Mouse (Mus musculus): Measurements from ENCODE around the gene Acat3.
A peak's percentile ranks its signal among the peaks of the same experiment; 100 is the strongest.
"Not testable (repeated sequence)": the region's sequence is repeated elsewhere in the genome, so short reads cannot be mapped to it uniquely, and the experiment has no call there.

Gene Acat3

GRCm38 (mm10) chr17:12940151-12940805, at the start of gene Acat3:
Gene Acat3 (minus strand): TSS chr17:12940600.
- DNase-seq = peak; percentile 23 to 37

DNA sequence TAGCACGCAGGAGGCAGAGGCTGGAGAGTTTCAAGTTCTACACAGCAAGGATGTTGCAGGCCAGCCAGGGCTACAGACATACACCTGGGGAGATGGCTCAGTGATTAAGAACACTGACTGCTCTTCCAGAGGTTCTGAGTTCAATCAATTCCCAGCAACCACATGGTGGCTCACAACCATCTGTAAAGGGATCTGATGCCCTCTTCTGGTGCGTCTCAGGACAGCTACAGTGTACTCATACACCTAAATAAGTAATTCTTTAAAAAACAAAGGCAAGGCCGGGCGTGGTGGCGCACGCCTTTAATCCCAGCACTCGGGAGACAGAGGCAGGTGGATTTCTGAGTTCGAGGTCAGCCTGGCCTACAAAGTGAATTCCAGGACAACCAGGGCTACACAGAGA, 47.7 kb upstream of the Acat3 start:
- peak in 1 of 2 experiments; percentile 17 for DNase-seq

DNA sequence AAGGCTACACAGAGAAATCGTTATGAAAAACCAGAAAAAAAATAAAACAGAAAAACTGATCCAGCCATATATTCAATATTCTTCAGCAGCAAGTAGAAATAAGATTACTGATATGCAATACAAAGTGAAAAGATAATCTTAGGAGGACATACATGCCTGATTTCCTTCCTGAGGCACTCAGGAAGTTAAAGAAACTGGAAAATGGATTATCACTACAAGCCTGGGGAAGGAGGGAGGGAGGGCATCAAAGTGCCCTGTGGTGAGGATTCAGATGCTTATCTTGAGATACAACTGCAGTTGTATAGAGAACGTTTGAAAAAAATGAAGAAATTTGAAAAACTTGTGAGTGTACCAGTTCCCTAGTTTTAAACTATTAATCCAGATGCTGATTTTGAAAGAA, 43.6 kb upstream of the Acat3 start:
- DNase-seq = no peak

DNA sequence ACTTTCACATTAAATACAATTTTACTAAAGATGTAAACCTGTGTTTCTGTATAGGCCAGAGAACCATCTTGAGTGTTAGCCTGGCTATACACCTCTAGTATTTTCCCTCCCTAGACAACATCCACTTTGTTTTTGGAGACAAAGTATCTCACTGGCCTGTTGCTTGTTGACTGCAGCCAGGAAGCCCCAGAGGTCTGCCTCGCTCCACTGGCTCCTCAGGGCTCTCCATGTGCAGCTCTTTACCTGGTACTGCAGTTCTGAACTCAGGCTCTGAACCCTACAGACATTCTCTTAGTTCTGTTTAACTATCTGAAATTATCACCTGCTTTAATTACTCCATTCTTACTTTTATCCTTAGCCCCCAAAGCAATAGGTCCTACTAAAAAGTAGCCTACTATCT, 38.1 kb upstream of the Acat3 start:
- no peak for DNase-seq

DNA sequence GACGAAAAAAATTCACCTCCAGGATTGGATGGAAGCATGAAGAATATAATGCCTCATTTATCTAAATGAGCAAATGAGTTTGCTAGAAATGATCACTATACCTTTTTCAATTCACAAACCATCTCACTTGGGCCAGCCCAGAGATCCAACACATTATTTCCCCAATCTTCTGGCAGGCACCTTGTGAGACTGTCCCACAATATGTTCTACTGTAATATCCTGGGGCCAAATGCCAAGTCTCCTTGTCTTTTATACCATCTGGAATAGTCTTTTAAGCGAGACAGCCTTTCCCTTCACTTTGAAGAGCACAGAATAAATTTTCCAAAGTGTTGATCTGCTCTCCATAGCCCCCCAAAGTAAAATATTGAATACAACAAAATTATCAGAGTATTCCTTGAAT, 33.5 kb upstream of the Acat3 start:
- DNase-seq = no peak

- DNase-seq = no peak
Observed at GRCm38 (mm10) chr17:12967173-12967572, 26.8 kb upstream of the Acat3 start.

DNA sequence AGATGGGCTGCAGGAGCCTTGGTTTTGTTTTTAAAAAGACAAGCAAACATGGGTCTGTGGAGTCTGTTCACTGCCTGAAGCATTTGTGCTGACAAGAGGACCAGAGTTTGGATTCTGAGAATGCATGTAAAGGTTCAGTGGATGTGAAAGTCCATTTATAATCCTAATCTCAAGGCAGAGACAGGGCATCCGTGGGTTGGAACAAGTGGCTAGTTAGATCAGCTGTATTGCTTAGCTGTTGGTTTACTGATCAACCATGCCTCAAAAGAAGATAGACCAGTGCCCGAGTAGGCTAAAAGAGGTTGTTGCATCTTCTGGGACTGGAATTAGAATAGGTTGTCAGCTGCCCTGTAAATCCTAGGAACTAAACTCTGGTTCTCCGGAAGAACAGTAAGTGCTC, 23.1 kb upstream of the Acat3 start:
- no peak for DNase-seq

DNA sequence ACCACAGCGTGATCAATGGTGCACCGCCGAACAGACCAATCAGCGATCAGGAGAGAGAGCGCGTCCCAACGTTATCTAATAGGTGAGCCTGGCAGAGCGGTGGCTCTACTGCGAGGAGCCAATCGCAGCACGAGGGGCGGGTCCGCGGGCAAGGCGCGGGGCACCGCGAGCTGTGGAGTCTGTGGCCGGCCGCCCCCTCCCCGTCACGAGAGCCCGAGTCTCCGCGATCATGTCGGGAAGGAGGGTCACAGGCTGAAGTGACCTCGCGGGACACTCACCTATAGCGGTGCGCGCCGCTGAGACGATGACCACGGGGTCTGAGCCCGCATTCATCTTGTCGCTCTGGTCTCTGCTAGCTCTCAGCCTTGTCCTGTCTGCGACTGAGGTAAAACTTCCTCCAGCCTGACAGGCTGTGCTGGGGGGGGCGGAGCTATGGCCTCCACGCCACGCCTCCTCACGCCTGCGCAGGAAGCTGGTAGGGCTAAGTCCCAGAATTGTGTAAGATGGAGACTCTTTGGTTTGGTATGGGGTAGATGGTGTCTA, 20.0 kb upstream of the Acat3 start, which contains the start of gene Acat2:
Acat2 (minus strand) TSS at position 417 of the 543 bp plus-strand sequence.
- DNase-seq = peak; percentile 96 to 97

- DNase-seq = not testable (repeated sequence)
Observed at GRCm38 (mm10) chr17:12959377-12959776, 19.0 kb upstream of the Acat3 start.

- DNase-seq = no peak
Observed at GRCm38 (mm10) chr17:12956664-12957063, 16.3 kb upstream of the Acat3 start.

DNA sequence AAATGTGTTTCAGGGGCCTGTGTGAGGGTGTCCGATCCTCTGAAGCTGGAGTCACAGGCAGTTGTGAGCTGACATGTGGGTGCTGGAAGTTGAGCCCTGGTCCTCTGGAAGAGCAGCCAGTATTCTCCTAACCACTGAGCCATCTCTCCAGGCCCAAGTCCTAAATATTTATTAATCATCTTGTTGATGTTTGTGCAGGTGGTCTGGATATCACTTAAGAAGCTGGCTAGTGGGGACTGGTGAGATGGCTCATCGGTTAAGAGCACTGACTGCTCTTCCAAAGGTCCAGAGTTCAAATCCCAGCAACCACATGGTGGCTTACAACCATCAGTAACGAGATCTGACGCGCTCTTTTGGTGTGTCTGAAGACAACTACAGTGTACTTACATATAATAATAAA, 9.3 kb upstream of the Acat3 start:
- no peak for DNase-seq

- no peak for DNase-seq
Observed at GRCm38 (mm10) chr17:12942459-12943162, 2.2 kb upstream of the Acat3 start.

GRCm38 (mm10) chr17:12941543-12942260, 1.3 kb upstream of the Acat3 start:
- DNase-seq = no peak

DNA sequence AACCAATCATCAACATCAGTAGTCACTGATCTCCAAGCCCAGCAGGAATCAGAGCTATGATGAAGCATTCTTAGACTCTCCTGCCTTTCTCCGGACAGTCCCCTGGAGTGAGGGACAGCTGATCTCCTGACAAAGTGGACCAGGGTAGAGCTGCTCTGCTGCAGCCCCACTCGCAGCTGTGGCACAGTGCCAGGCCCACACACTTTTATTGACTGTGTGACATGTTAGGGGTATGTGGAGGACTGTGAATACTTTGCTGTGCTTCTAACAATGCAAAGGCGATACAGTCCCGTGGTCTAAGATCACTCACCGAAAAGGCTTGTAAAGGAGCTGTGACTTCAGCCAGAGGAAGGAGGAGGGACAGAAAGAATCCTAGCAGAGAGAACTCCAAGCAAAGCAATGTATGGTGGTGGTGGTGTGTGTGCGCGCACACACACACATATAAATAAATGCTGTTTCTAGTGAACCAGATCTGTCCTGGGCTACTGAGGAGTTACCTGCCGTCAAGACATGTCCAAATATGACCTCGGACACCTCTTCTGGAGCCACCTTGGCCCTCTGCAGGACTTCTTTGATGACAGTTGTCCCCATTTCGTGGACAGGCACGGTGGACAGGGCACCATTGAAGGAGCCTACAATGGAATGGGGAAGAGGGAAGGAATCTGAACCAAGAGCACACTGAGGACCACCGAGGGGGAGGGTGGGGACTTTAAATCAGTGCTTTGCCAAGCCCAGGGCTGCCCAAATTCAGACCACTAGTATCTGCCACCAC, 837 bp downstream of the Acat3 start:
- DNase-seq = not testable (repeated sequence)

DNA sequence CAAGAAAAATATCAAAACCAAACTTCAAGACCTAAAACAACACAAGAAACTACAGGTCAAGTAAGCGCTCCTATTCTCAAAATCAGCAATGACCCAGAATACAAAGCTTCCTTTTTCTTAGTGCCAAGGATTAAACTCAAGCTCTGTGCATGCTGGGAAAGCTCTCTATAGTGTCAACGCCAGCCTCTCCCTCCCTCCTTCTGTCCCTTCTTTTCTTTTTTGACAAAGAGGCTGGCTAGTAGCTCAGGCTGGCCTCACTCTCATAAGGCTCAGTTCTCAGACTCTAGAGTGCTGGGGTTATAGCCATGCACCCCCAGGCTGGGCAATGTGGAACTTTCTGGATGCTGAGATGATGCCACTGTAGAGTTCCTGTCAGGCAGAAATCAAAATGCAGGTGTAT, 2.3 kb downstream of the Acat3 start:
- DNase-seq = no peak

- no peak for DNase-seq
Observed at GRCm38 (mm10) chr17:12937412-12937970, 2.9 kb downstream of the Acat3 start.

DNA sequence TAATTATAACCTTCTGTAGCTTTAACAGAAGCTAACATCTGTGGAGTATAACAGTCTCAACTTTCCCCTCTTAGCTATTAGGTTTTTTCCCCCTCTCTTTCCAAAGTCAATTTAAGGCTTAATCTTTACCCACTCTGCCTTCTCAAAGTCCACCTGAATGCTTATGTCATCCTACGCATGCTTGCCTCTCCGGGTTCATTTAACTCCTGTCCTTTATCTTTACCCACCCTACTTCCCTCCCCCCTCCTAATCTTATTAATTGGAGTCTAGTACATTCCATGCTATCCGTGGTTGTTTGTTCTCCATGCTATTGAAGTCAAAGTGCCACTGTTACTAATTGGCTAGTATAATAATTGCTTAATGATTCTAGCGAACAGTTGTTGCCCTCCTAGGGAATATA, 4.7 kb downstream of the Acat3 start:
- no peak for DNase-seq

- peak in 1 of 2 experiments; percentile 32 for DNase-seq
Observed at GRCm38 (mm10) chr17:12931576-12931975, 8.8 kb downstream of the Acat3 start.

DNA sequence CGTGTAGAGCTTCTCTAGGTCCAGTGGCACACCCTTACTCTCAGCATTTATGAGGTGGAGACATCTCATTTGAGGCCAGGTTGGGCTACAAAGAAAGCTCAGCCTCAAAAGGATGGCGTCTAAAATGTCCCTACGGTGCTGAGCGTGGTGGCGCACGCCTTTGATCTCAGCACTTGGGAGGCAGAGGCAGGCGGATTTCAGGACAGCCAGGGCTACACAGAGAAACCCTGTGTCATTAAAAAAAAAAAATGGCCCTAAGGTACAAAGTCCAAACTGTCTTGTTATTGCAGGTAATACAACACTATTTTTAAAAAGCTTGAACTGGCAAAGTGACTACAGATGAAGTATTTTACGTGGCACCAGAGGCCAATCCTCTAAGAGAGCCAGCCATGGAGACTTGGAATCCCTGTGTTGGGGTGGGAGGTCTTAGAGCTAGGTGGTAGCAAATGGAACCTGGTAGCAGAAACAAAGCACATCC, 14.7 kb downstream of the Acat3 start:
- no peak for DNase-seq

DNA sequence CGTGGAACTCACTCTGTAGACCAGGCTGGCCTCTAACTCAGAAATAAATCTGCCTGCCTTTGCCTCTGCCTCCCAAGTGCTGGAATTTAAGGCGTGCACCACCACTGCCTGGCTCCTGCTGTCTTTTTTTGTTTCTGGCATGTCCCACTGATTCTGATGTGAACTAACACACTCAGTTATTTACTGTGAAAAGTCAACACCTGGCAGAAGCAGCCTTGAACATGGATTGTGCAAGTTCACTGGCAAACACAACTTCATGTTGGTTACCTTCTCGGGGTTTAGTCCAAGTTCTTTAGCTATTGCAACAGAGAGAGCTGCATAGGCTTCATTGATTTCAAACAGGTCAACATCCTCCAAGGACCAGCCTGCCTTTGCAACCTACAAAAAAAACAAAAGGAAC, 15.4 kb downstream of the Acat3 start:
- no peak for DNase-seq

DNA sequence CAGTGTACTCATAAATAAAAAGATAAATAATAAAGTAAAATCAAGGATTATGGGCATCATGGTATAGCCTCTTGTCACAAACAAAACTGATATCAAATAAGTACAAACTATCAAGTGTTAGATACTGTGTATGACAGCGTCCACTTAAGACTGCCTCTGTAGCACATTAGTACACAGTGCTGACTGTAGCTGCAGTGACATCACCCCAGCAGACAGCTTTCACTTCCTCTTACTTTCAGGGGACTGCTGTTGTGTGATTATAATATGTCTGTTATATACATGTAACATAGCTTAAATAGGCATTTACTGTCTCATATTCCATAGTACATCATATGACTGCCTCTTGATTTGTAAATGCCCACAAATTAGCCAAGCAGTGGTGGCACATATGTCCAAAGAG, 19.3 kb downstream of the Acat3 start:
- DNase-seq = no peak

Data from kidney, postnatal 4 days (tissue).